Mouse (Mus musculus): ENCODE measurements at regions not wholly inside any gene's neighbourhood (a gene's known extent, or its start where the extent isn't known, plus 50 kb on each side); places are given as distances from the start of the nearest gene placed in this dataset.

- no peak for DNase-seq (ENCODE audit: low read depth, low spot score)
Observed at GRCm38 (mm10) chr8:90192856-90193255, 155.3 kb downstream of the Tox3 start.

- no peak for DNase-seq (ENCODE audit: low read depth, low spot score)
Observed at GRCm38 (mm10) chr8:90182807-90183206, 165.3 kb downstream of the Tox3 start.

GRCm38 (mm10) chr8:90176771-90177170, 171.4 kb downstream of the Tox3 start:
- DNase-seq (ENCODE audit: low read depth, low spot score) = no peak

- no peak for DNase-seq (ENCODE audit: low read depth, low spot score)
Observed at GRCm38 (mm10) chr8:90176335-90176734, 171.8 kb downstream of the Tox3 start.

GRCm38 (mm10) chr8:90166639-90167038, 181.5 kb downstream of the Tox3 start:
- no peak for DNase-seq (ENCODE audit: low read depth, low spot score)

GRCm38 (mm10) chr8:90151477-90151876, 196.7 kb downstream of the Tox3 start:
- DNase-seq (ENCODE audit: low read depth, low spot score) = no peak

- DNase-seq (ENCODE audit: low read depth, low spot score) = no peak
Observed at GRCm38 (mm10) chr8:90149903-90150302, 198.2 kb downstream of the Tox3 start.

- DNase-seq (ENCODE audit: low read depth, low spot score) = no peak
Observed at GRCm38 (mm10) chr8:90134626-90135025, 213.5 kb downstream of the Tox3 start.

GRCm38 (mm10) chr8:90130704-90131267, 217.4 kb downstream of the Tox3 start:
- DNase-seq (ENCODE audit: low read depth, low spot score) = no peak

- DNase-seq (ENCODE audit: low read depth, low spot score) = no peak
Observed at GRCm38 (mm10) chr8:90125426-90125825, 222.7 kb downstream of the Tox3 start.

GRCm38 (mm10) chr8:90123101-90123500, 225.0 kb downstream of the Tox3 start:
- no peak for DNase-seq (ENCODE audit: low read depth, low spot score)

GRCm38 (mm10) chr8:90121935-90122334, 226.2 kb downstream of the Tox3 start:
- DNase-seq (ENCODE audit: low read depth, low spot score) = no peak

- DNase-seq (ENCODE audit: low read depth, low spot score) = no peak
Observed at GRCm38 (mm10) chr8:90121017-90121416, 227.1 kb downstream of the Tox3 start.

GRCm38 (mm10) chr8:90115436-90115835, 232.7 kb downstream of the Tox3 start:
- no peak for DNase-seq (ENCODE audit: low read depth, low spot score)

GRCm38 (mm10) chr8:90100509-90100908, 247.6 kb downstream of the Tox3 start:
- no peak for DNase-seq (ENCODE audit: low read depth, low spot score)

GRCm38 (mm10) chr8:90082630-90083029, 265.5 kb downstream of the Tox3 start:
- DNase-seq (ENCODE audit: low read depth, low spot score) = no peak

- DNase-seq (ENCODE audit: low read depth, low spot score) = no peak
Observed at GRCm38 (mm10) chr8:90076381-90076780, 271.8 kb downstream of the Tox3 start.

GRCm38 (mm10) chr8:90075796-90076195, 272.3 kb downstream of the Tox3 start:
- no peak for DNase-seq (ENCODE audit: low read depth, low spot score)

GRCm38 (mm10) chr8:90070006-90070405, 278.1 kb downstream of the Tox3 start:
- no peak for DNase-seq (ENCODE audit: low read depth, low spot score)

GRCm38 (mm10) chr8:90069411-90069993, 278.6 kb downstream of the Tox3 start:
- DNase-seq (ENCODE audit: low read depth, low spot score) = no peak

GRCm38 (mm10) chr8:90068441-90068840, 279.7 kb downstream of the Tox3 start:
- no peak for DNase-seq (ENCODE audit: low read depth, low spot score)

GRCm38 (mm10) chr8:90064381-90064780, 283.8 kb downstream of the Tox3 start:
- DNase-seq (ENCODE audit: low read depth, low spot score) = no peak

- peak; percentile 16 for DNase-seq (ENCODE audit: low read depth, low spot score)
Observed at GRCm38 (mm10) chr8:90063291-90063690, 284.9 kb downstream of the Tox3 start.
